Mouse (Mus musculus): ENCODE results near the gene Spef1. TPM values are rescaled to one million over a fixed set of nuclear protein-coding genes. Genes with fewer than 3 reads are reported as not detected.

Gene Spef1
- total RNA-seq, 2 experiments from 2014 or later = 6.3 to 7.2 TPM

- DNase-seq = no peak
These were observed 46.6 kb downstream of the Spef1 start for GRCm38 (mm10) chr2:131140533-131140905.

- peak; percentile 61 for DNase-seq
These were observed 47.1 kb downstream of the Spef1 start for GRCm38 (mm10) chr2:131139886-131140532.

GRCm38 (mm10) chr2:131139287-131139686, 47.8 kb downstream of the Spef1 start:
- peak; percentile 3 for DNase-seq

GRCm38 (mm10) chr2:131138760-131139159, 48.3 kb downstream of the Spef1 start:
- DNase-seq = peak; percentile 4

- peak; percentile 4 for DNase-seq
These were observed 48.8 kb downstream of the Spef1 start for GRCm38 (mm10) chr2:131138296-131138695.

GRCm38 (mm10) chr2:131135521-131136139, 51.5 kb downstream of the Spef1 start:
- peak; percentile 9 for DNase-seq

GRCm38 (mm10) chr2:131134826-131135400, 52.2 kb downstream of the Spef1 start:
- peak; percentile 12 for DNase-seq

GRCm38 (mm10) chr2:131134381-131134780, 52.7 kb downstream of the Spef1 start:
- peak; percentile 62 for DNase-seq

- no peak for DNase-seq
These were observed 54.0 kb downstream of the Spef1 start, which contains the start of gene Gm11037 for GRCm38 (mm10) chr2:131132930-131133547. TSS of gene Gm11037 (plus strand) at chr2:131133497.

GRCm38 (mm10) chr2:131132111-131132888, 54.8 kb downstream of the Spef1 start:
- no peak for DNase-seq

- DNase-seq = no peak
These were observed 56.2 kb downstream of the Spef1 start for GRCm38 (mm10) chr2:131130849-131131248.

GRCm38 (mm10) chr2:131129836-131130235, 57.2 kb downstream of the Spef1 start:
- DNase-seq = peak; percentile 15

- no peak for DNase-seq
These were observed 58.4 kb downstream of the Spef1 start for GRCm38 (mm10) chr2:131128636-131129157.

GRCm38 (mm10) chr2:131128211-131128610, 58.9 kb downstream of the Spef1 start:
- DNase-seq = peak; percentile 24

- peak; percentile 79 for DNase-seq
These were observed 59.8 kb downstream of the Spef1 start, which contains the start of gene Hspa12b for GRCm38 (mm10) chr2:131127161-131127730. TSS of gene Hspa12b (plus strand) at chr2:131127280.

- DNase-seq = no peak
These were observed 60.9 kb downstream of the Spef1 start for GRCm38 (mm10) chr2:131125964-131126815.

GRCm38 (mm10) chr2:131125157-131125963, 61.7 kb downstream of the Spef1 start:
- no peak for DNase-seq

- peak; percentile 50 for DNase-seq
These were observed 62.9 kb downstream of the Spef1 start for GRCm38 (mm10) chr2:131124166-131124565.

All from heart, postnatal 4 days (tissue).